In the genomic region with DNA sequence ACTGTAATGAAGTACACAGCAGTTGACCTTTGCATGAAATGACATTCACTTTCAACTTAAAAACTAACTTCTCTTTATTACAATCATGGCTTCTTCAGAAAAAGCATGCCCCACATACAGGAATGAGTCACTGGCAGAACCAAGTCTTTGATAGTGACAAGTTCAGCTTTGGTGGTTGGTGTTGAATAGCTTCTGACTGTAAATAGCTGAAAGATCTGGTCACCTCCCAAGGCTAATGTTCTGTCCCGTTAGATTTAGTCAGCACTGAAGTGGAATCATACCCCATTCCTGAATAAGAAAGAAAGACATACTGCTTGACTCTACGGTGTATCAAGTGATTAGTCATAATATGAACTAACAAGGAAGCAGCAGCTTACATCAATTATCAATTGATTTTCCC, we compare ENCODE assay signal across 25 mouse cellular contexts. TPM values are rescaled to one million over a fixed set of nuclear protein-coding genes. Genes with fewer than 3 reads are reported as not detected.
DNase-seq lines count a peak whose midpoint lies in the region; ATAC-seq and TF ChIP-seq lines count a peak whose summit lies in the region.
"Had no signal": no experiment of that assay in that cellular context is flagged by ENCODE, and none has a peak within 500 bp of the region (broad histone marks: within the 10 kb centered on the region; RNA-seq: fewer than 3 reads in every experiment).

No protein-coding gene starts in this region.

- DNase-seq in 3T3-L1 (ENCODE audit: low read depth, low spot score) (peak; percentile 57), 416B (ENCODE audit: low read depth) (peak; percentile 49)
- no peak for DNase-seq in left cerebral cortex, adult 8-10 months (ENCODE audit: low spot score in 2 of 2)
- no peak for DNase-seq in midbrain, embryonic 14.5 days
- DNase-seq: adrenal gland, adult 2 months; adrenal gland, postnatal 10 days; adrenal gland, postnatal 25 days; cerebellum, adult 11 months; cerebellum, adult 18-20 months; cerebellum, adult 8-10 months; cerebellum, adult 9-11 months; cerebellum, postnatal 25 days had no signal

- 93% methylated on average over 2 of the region's 2 CpGs for WGBS in midbrain, embryonic 15.5 days
- whole genome bisulfite sequencing in midbrain, embryonic 14.5 days, result 92% methylated on average over 2 of the region's 2 CpGs

- H3K27ac ChIP-seq in embryonic fibroblast, embryonic 13.5 days (ENCODE audit: insufficient read depth, low read length), result peak overlapping the region; percentile 58; the same call in 1 of the 2 replicates
- H3K27ac ChIP-seq in midbrain, embryonic 15.5 days, result no peak overlapping the region
- no peak overlapping the region for H3K27ac ChIP-seq in midbrain, embryonic 14.5 days (replicated peaks; ENCODE audit: low read depth, low read length)
- H3K27ac ChIP-seq: embryonic facial prominence, embryonic 10.5 days; embryonic facial prominence, embryonic 12.5 days; forebrain, embryonic 10.5 days; forebrain, embryonic 12.5 days had no signal

- ATAC-seq in CD4-positive, CD25-positive, alpha-beta regulatory T cell, adult 4 months, result no peak
- no peak for ATAC-seq in midbrain, embryonic 15.5 days (replicated peaks)
- no peak for ATAC-seq in midbrain, embryonic 14.5 days (ENCODE audit: low FRiP score, low TSS enrichment)
- ATAC-seq: forebrain, embryonic 14.5 days; forebrain, embryonic 16.5 days had no signal

- H3K36me3 ChIP-seq in myocyte (ENCODE audit: control insufficient read depth, insufficient read depth), result no peaks in the 10 kb centered on the region
- no peaks in the 10 kb centered on the region for H3K36me3 ChIP-seq in midbrain, embryonic 15.5 days (replicated peaks)
- H3K36me3 ChIP-seq in midbrain, embryonic 14.5 days (ENCODE audit: control insufficient read depth, insufficient read depth, low read length), result no peaks in the 10 kb centered on the region
- H3K36me3 ChIP-seq: embryonic facial prominence, embryonic 10.5 days; embryonic facial prominence, embryonic 12.5 days; forebrain, embryonic 10.5 days; forebrain, embryonic 12.5 days; G1E had no signal

- TF ChIP-seq POLR2A in embryonic fibroblast, embryonic 13.5 days (IDR thresholded peaks at IDR 0.05; ENCODE audit: low read depth, low read length), result no peak
- no peak for TF ChIP-seq POLR2A in myocyte (IDR thresholded peaks at IDR 0.05; ENCODE audit: insufficient read length, low read depth)

- H3K9ac ChIP-seq in midbrain, embryonic 15.5 days, result no peak overlapping the region
- no peak overlapping the region for H3K9ac ChIP-seq in midbrain, embryonic 14.5 days (replicated peaks; ENCODE audit: low read length)
- H3K9ac ChIP-seq: embryonic facial prominence, embryonic 12.5 days; forebrain, embryonic 12.5 days had no signal

- no peaks in the 10 kb centered on the region for H3K27me3 ChIP-seq in myocyte (ENCODE audit: control insufficient read depth, insufficient read depth, insufficient read length)
- H3K27me3 ChIP-seq in midbrain, embryonic 15.5 days (replicated peaks), result no peaks in the 10 kb centered on the region
- H3K27me3 ChIP-seq in midbrain, embryonic 14.5 days (ENCODE audit: control insufficient read depth, insufficient read depth, low read length), result no peaks in the 10 kb centered on the region
- H3K27me3 ChIP-seq: CH12.LX; embryonic facial prominence, embryonic 12.5 days; forebrain, embryonic 12.5 days had no signal

- no peak for TF ChIP-seq CTCF in embryonic fibroblast, embryonic 13.5 days (IDR thresholded peaks at IDR 0.05; ENCODE audit: borderline replicate concordance, insufficient read depth, low read length)

- H3K79me2 ChIP-seq in myocyte (ENCODE audit: control insufficient read depth, insufficient read depth), result peaks cover 100% of the 10 kb centered on the region

- peak overlapping the region; percentile 50 for H3K4me2 ChIP-seq in myocyte (ENCODE audit: low read depth)
- H3K4me2 ChIP-seq in midbrain, embryonic 15.5 days, result no peak overlapping the region
- H3K4me2 ChIP-seq in midbrain, embryonic 14.5 days (ENCODE audit: low read length), result no peak overlapping the region
- H3K4me2 ChIP-seq: embryonic facial prominence, embryonic 12.5 days; forebrain, embryonic 12.5 days had no signal

- no peak overlapping the region for H3K4me3 ChIP-seq in embryonic fibroblast, embryonic 13.5 days (ENCODE audit: insufficient read depth, low read length)
- no peak overlapping the region for H3K4me3 ChIP-seq in myocyte
- H3K4me3 ChIP-seq in midbrain, embryonic 15.5 days, result no peak overlapping the region
- H3K4me3 ChIP-seq in midbrain, embryonic 14.5 days (replicated peaks; ENCODE audit: low read depth, low read length), result no peak overlapping the region
- H3K4me3 ChIP-seq: embryonic facial prominence, embryonic 10.5 days; embryonic facial prominence, embryonic 12.5 days; erythroblast, embryonic 14.5 days; forebrain, embryonic 10.5 days; forebrain, embryonic 12.5 days had no signal

- H3K9me3 ChIP-seq in midbrain, embryonic 15.5 days, result no peaks in the 10 kb centered on the region
- H3K9me3 ChIP-seq in midbrain, embryonic 14.5 days (ENCODE audit: control insufficient read depth, low read length), result no peaks in the 10 kb centered on the region
- H3K9me3 ChIP-seq: embryonic facial prominence, embryonic 10.5 days; embryonic facial prominence, embryonic 12.5 days; forebrain, embryonic 10.5 days; forebrain, embryonic 12.5 days; G1E had no signal

- H3ac ChIP-seq in myocyte (ENCODE audit: control insufficient read depth, insufficient read length), result no peak overlapping the region

- peaks cover 12% of the 10 kb centered on the region for H3K4me1 ChIP-seq in embryonic fibroblast, embryonic 13.5 days (ENCODE audit: control insufficient read depth, insufficient read depth, low read length)
- H3K4me1 ChIP-seq in midbrain, embryonic 15.5 days, result no peaks in the 10 kb centered on the region
- H3K4me1 ChIP-seq in midbrain, embryonic 14.5 days (ENCODE audit: control insufficient read depth, insufficient read depth, low read length), result no peaks in the 10 kb centered on the region
- H3K4me1 ChIP-seq: embryonic facial prominence, embryonic 10.5 days; embryonic facial prominence, embryonic 12.5 days; forebrain, embryonic 10.5 days; forebrain, embryonic 12.5 days had no signal

TF ChIP-seq in myocyte, 11 proteins besides CTCF, POLR2A, EP300 and RAD21:
- no peak for TF ChIP-seq SRF (IDR thresholded peaks at IDR 0.05; ENCODE audit: control insufficient read depth, insufficient read length, low read depth)
- no peak for TF ChIP-seq POLR2AphosphoS2 (IDR thresholded peaks at IDR 0.05; ENCODE audit: insufficient read length, low read depth)
- no peak for TF ChIP-seq MYOD1 (IDR thresholded peaks at IDR 0.05; ENCODE audit: control insufficient read depth in 1 of 3, insufficient read length in 2 of 3, low read depth in 2 of 3)
- TF ChIP-seq MYOG (IDR thresholded peaks at IDR 0.05; ENCODE audit: control insufficient read depth in 1 of 3, insufficient read depth in 1 of 3, insufficient read length in 2 of 3, low read depth in 2 of 3), result no peak
- no peak for TF ChIP-seq E2F4 (IDR thresholded peaks at IDR 0.05; ENCODE audit: insufficient read depth)
- no peak for TF ChIP-seq REST (IDR thresholded peaks at IDR 0.05; ENCODE audit: insufficient read depth, insufficient read length)
- TF ChIP-seq TCF12 (IDR thresholded peaks at IDR 0.05; ENCODE audit: insufficient read depth, poor library complexity, severe bottlenecking), result no peak
- no peak for TF ChIP-seq TCF3 (IDR thresholded peaks at IDR 0.05; ENCODE audit: insufficient read length, low read depth)
- TF ChIP-seq USF1 (IDR thresholded peaks at IDR 0.05; ENCODE audit: low read depth), result no peak
- no peak for TF ChIP-seq MAX (IDR thresholded peaks at IDR 0.05; ENCODE audit: low read depth)
- TF ChIP-seq CEBPB (IDR thresholded peaks at IDR 0.05; ENCODE audit: insufficient read depth, poor library complexity, severe bottlenecking), result no peak

RNA-seq across cellular contexts. Expression of gene Rnf217, which starts 51.7 kb away (rescaled TPM):
- polyA plus RNA-seq in embryonic fibroblast, embryonic 13.5 days (2011; ENCODE audit: insufficient read length, low read depth, missing spikeins), result 6.9 and 7.2 TPM in 2 replicates
- polyA plus RNA-seq in myocyte (2012; fragmentation: generic; extraction: Trizol), result 5.8 TPM
- polyA plus RNA-seq in CD4-positive, CD25-positive, alpha-beta regulatory T cell, adult 4 months (2017; shearing (Covaris generic)), result under 1 TPM in 1 of 2 experiments, not detected in 1; 0.03 TPM
- polyA plus RNA-seq in midbrain, embryonic 15.5 days (2015; fragmentation: Nextera tagmentation; extraction: Ambion mirVana), result 1.5 and 1.7 TPM in 2 replicates
- 10 to 100 TPM in 2 of 4 experiments, 1 to 10 TPM in 2; 9.3 to 11.8 (median 10.4) TPM for total RNA-seq in left cerebral cortex, adult 8-10 months (2022)
- 2.9 and 3.1 TPM in 2 replicates for polyA plus RNA-seq in midbrain, embryonic 14.5 days (2014; fragmentation: Nextera tagmentation; extraction: Ambion mirVana)
- total RNA-seq: CH12.LX had no signal
- polyA plus RNA-seq: erythroblast, embryonic 14.5 days; G1E had no signal

Comparison
In these comparisons a context has a peak if more than half of its experiments do, and no peak if none do; other contexts are left out.
1. DNase-seq: peak in 3T3-L1 (single experiment) and 416B (single experiment); none in left cerebral cortex, adult 8-10 months (0 of 2) and midbrain, embryonic 14.5 days (single experiment).